Mouse (Mus musculus): ENCODE results near the gene Bcap31. TPM values are rescaled to one million over a fixed set of nuclear protein-coding genes. Genes with fewer than 3 reads are reported as not detected.

The Bcap31 gene
- polyA plus RNA-seq, 1 experiment, result 1.8 TPM

DNA sequence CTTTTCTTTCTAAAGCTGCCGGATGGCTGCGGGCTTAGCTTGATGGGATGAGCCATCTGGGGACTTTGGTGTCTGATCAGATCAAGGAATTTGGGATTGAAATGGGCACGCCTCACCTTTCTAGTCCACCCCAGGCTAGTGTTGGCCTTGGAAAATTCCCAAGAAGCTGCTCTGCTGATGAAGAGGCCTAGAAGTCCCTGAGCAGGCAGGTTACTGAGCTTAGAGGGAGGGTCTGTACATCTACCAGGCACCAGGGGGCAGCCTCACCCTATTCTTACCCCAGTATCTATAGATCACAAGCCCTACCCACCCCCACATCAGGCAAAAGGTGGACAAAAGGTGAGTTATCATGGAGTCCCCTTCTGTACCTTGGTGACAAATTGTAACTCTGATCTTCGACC is 43.9 kb downstream of the Bcap31 start:
- peaks cover 7% of the 10 kb centered on the region for H3K9me3 ChIP-seq (ENCODE audit: control insufficient read depth, low read length)
- TF ChIP-seq GATA1 (IDR thresholded peaks at IDR 0.05; ENCODE audit: low read length) (no peak), TAL1 (IDR thresholded peaks at IDR 0.05; ENCODE audit: low read length) (no peak)
- no peaks in the 10 kb centered on the region for H3K36me3 ChIP-seq (ENCODE audit: control insufficient read depth)
- no peak overlapping the region for H3K4me3 ChIP-seq (replicated peaks)
- H3K4me1 ChIP-seq (ENCODE audit: control insufficient read depth), result peaks cover 4% of the 10 kb centered on the region
- H3K27me3 ChIP-seq (ENCODE audit: control insufficient read depth), result peaks cover 57% of the 10 kb centered on the region

DNA sequence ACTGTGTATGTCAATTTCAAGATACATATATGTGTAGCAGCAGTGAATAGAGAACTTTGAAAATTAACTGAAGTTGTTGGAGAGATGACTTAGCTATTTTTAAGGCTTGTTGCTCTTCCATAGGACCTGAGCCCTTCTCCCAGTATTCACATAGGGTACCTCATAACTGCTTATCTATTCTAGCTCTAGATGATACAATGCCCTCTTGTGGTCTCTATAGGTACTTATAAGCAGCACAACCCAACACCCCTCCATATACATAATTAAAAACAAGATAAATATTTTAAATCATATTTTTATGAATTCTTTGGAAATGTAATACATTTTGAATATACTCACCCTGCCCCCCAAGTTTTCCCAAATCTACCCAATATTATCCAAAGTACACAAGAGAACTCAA is 52.8 kb downstream of the Bcap31 start:
- TF ChIP-seq TAL1 (IDR thresholded peaks at IDR 0.05; ENCODE audit: low read length) (no peak), GATA1 (IDR thresholded peaks at IDR 0.05; ENCODE audit: low read length) (no peak)
- H3K4me3 ChIP-seq (replicated peaks), result no peak overlapping the region
- no peaks in the 10 kb centered on the region for H3K4me1 ChIP-seq (ENCODE audit: control insufficient read depth)

DNA sequence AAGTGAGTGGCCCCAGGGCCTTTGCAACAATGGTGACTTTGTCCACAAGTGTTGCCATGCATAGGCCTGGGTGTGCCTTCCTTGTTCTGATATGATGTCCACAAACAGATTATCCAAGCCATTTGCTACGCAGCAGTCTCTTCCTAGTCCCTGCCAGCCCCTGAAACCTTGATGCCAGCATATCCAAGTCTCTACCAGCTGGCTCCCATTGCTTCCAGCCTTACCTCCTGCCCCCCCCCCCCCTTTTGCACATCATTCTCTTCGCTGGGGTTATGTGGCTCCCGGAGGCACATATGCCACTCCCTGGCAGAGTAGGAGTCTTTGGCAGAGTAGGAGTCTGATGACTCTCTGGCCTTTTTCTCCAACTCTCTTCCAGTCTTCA is 55.7 kb downstream of the Bcap31 start:
- H3K36me3 ChIP-seq (ENCODE audit: control insufficient read depth), result no peaks in the 10 kb centered on the region
- H3K4me1 ChIP-seq (ENCODE audit: control insufficient read depth), result no peaks in the 10 kb centered on the region
- H3K4me3 ChIP-seq (replicated peaks), result no peak overlapping the region
- peaks cover 24% of the 10 kb centered on the region for H3K27me3 ChIP-seq (ENCODE audit: control insufficient read depth)
- H3K9me3 ChIP-seq (ENCODE audit: control insufficient read depth, low read length), result peaks cover 3% of the 10 kb centered on the region; the same call in 1 of the 2 replicates
- TF ChIP-seq GATA1 (IDR thresholded peaks at IDR 0.05; ENCODE audit: low read length) (no peak), TAL1 (IDR thresholded peaks at IDR 0.05; ENCODE audit: low read length) (no peak)

More for the DNA sequence above, 52.8 kb downstream of the Bcap31 start:
- no peaks in the 10 kb centered on the region for H3K36me3 ChIP-seq (ENCODE audit: control insufficient read depth)
- peaks cover 24% of the 10 kb centered on the region for H3K27me3 ChIP-seq (ENCODE audit: control insufficient read depth)
- H3K9me3 ChIP-seq (ENCODE audit: control insufficient read depth, low read length), result peaks cover 3% of the 10 kb centered on the region; the same call in 1 of the 2 replicates

DNA sequence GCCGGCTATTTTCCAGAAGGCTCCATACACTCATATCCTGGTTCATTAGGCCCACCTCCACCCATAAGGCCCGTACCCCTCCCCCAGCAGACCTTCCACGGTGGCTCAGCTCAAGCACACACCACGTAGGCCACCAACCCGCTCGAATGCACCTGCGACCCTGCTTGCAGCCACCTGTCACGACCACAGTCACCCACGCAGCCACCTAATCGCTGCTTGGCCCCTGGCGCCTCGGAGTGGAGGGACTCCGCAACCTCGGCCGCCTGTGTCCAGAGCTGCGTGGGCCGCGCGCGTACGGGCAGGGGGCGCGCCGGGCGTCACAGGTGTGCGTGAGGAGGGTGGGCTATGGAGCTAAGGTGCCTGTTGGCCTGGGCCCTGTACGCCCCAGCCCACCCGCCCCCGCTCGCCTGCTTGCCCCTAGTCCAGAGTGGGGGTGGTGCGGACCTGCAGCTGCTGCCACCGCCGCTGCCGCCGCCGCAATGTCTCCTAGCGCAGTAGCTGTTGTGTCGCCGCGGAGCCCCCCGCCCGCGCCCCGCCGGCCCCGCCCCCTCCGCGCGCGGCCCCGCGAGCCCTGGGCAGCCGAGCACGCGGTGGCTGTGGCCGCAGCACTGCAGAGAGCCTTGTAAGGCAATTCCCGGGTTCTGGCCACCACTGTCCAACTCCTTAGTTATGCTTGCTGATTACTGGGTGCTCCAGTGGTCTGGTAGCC is 56.2 kb downstream of the Bcap31 start, which contains the start of gene Pnck:
Gene Pnck (minus strand): TSS at position 543 of the 709 bp plus-strand sequence.
- no peaks in the 10 kb centered on the region for H3K4me1 ChIP-seq (ENCODE audit: control insufficient read depth)
- no peak within 1 kb of the TSS for H3K4me3 ChIP-seq (replicated peaks)
- peaks cover 3% of the 10 kb centered on the region; the same call in 1 of the 2 replicates for H3K9me3 ChIP-seq (ENCODE audit: control insufficient read depth, low read length)
- no peaks in the 10 kb centered on the region for H3K36me3 ChIP-seq (ENCODE audit: control insufficient read depth)
- TF ChIP-seq GATA1 (IDR thresholded peaks at IDR 0.05; ENCODE audit: low read length), result no peak
- H3K27me3 ChIP-seq (ENCODE audit: control insufficient read depth), result peaks cover 24% of the 10 kb centered on the region

DNA sequence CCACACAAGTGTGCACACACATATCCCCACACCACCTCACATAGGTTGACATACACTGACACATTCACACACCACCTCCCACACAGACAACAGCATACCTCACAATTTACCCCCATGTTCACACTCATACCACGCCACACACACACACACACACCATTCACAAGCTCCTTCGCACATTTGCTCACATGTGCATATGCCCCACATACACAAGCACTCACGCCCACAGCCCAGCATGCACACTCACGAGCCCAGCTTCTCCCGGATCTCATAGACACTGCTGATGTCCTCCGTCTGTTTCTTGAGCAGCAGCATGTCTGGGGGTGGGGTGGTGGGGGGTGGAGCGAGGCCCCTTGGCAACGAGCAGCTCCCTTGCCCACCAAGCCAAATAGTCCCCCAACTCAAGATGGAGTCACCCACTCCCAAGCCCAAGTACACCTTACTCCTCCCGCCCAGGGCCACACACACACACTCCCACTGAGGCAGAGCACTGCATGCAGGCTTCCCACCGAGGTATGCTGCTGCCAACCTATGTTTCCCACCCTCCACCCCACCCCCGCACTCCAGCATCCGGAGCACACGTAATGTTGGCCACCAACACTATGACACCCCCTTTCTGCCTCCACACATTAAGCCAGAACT is 56.9 kb downstream of the Bcap31 start:
- no peak for TF ChIP-seq TAL1 (IDR thresholded peaks at IDR 0.05; ENCODE audit: low read length)
- no peak for TF ChIP-seq GATA1 (IDR thresholded peaks at IDR 0.05; ENCODE audit: low read length)
- Histone ChIP-seq H3K9me3 (ENCODE audit: control insufficient read depth, low read length) (peaks cover 3% of the 10 kb centered on the region; the same call in 1 of the 2 replicates), H3K36me3 (ENCODE audit: control insufficient read depth) (no peaks in the 10 kb centered on the region), H3K27me3 (ENCODE audit: control insufficient read depth) (peaks cover 24% of the 10 kb centered on the region), H3K4me3 (replicated peaks) (no peak overlapping the region), H3K4me1 (ENCODE audit: control insufficient read depth) (no peaks in the 10 kb centered on the region)

DNA sequence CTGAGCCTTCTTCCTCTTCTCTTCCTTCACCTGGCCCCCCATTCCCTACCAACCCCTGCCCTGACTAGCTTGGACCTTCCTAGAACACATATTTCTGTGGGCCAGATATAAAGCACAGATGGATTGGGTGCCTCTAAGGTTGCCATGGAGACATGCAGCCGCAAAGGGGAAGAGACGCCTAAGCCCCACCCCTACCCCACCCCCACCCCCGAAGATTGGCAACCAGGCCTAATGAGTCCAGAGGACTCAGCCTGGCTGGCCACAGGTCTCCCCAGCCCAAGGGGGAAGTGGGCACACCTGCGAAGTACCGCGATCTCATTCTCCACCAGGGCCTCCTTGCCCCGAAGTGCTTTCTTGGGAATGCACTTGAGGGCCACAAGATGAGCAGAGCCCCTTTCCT is 57.6 kb downstream of the Bcap31 start:
- Histone ChIP-seq H3K4me1 (ENCODE audit: control insufficient read depth) (no peaks in the 10 kb centered on the region), H3K9me3 (ENCODE audit: control insufficient read depth, low read length) (peaks cover 3% of the 10 kb centered on the region; the same call in 1 of the 2 replicates), H3K27me3 (ENCODE audit: control insufficient read depth) (peaks cover 28% of the 10 kb centered on the region), H3K4me3 (replicated peaks) (no peak overlapping the region), H3K36me3 (ENCODE audit: control insufficient read depth) (no peaks in the 10 kb centered on the region)
- TF ChIP-seq TAL1 (IDR thresholded peaks at IDR 0.05; ENCODE audit: low read length) (no peak), GATA1 (IDR thresholded peaks at IDR 0.05; ENCODE audit: low read length) (no peak)

DNA sequence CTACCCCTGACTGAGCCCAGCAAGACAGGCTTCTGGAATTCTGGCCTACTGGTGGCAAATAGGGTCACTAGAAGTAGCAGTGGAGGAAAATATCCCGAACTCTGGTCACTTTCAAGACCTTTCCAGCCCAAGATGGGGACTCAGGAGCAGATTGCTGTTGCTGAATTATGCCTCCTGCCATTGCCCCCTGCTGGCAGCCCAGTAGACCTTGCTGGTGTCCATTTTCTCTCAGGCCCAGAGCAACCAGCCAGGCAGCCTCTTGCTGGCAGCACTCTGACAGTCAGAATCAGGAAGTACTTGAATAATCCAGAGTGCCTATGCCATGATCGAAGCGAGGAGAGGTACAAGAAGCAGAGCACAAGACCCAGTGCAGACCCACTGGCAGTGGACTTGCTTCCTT is 60.4 kb downstream of the Bcap31 start:
- Histone ChIP-seq H3K9me3 (ENCODE audit: control insufficient read depth, low read length) (peaks cover 3% of the 10 kb centered on the region; the same call in 1 of the 2 replicates), H3K27me3 (ENCODE audit: control insufficient read depth) (peaks cover 27% of the 10 kb centered on the region)

DNA sequence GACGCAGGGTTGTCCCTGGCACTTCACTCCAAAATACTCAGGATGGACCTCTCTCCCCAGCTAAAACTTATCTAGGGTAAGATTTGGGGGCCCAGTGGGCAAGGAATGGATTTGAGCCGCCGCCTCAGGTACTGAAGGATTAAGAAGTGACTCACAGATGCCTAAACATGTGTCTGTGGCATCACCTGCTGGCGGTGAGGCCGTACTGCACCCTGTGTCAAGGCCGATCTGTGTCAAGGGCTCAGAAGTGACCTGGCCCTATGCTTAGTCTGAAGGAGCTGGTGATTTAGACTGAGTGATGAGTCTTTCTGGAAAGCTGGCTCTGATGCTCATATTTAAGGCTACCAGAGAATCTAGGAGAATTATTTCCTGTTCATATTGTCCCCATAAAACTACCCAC is 61.8 kb downstream of the Bcap31 start:
- TF ChIP-seq GATA1 (IDR thresholded peaks at IDR 0.05; ENCODE audit: low read length), result no peak
- no peak for TF ChIP-seq TAL1 (IDR thresholded peaks at IDR 0.05; ENCODE audit: low read length)
- no peaks in the 10 kb centered on the region for H3K4me1 ChIP-seq (ENCODE audit: control insufficient read depth)
- no peaks in the 10 kb centered on the region for H3K9me3 ChIP-seq (ENCODE audit: control insufficient read depth, low read length)
- H3K36me3 ChIP-seq (ENCODE audit: control insufficient read depth), result no peaks in the 10 kb centered on the region
- H3K27me3 ChIP-seq (ENCODE audit: control insufficient read depth), result peaks cover 15% of the 10 kb centered on the region
- H3K4me3 ChIP-seq (replicated peaks), result no peak overlapping the region

More for the DNA sequence above, 60.4 kb downstream of the Bcap31 start:
- no peaks in the 10 kb centered on the region for H3K4me1 ChIP-seq (ENCODE audit: control insufficient read depth)
- H3K36me3 ChIP-seq (ENCODE audit: control insufficient read depth), result no peaks in the 10 kb centered on the region
- H3K4me3 ChIP-seq (replicated peaks), result no peak overlapping the region
- TF ChIP-seq TAL1 (IDR thresholded peaks at IDR 0.05; ENCODE audit: low read length) (no peak), GATA1 (IDR thresholded peaks at IDR 0.05; ENCODE audit: low read length) (no peak)

DNA sequence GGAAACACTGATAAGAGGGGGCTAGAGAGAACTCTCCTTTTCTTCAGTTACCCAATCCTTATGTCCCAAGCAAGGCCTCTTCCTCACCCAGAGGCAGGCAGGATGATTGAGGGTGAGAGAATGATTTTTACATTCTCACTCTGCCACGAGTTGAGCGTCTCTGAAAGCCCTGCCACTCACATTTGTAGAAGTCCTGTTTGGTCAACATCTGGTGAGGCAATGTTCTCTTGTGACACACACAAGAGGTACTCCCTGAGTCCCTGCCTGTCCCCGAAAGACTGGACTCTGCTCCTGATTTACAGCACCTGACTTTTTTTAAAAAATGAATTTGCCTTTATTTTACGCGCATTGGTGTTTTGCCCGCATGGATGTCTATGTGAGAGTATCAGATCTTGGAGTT is 62.6 kb downstream of the Bcap31 start:
- peaks cover 8% of the 10 kb centered on the region for H3K27me3 ChIP-seq (ENCODE audit: control insufficient read depth)
- H3K4me1 ChIP-seq (ENCODE audit: control insufficient read depth), result no peaks in the 10 kb centered on the region
- no peaks in the 10 kb centered on the region for H3K36me3 ChIP-seq (ENCODE audit: control insufficient read depth)
- no peaks in the 10 kb centered on the region for H3K9me3 ChIP-seq (ENCODE audit: control insufficient read depth, low read length)
- H3K4me3 ChIP-seq (replicated peaks), result no peak overlapping the region
- no peak for TF ChIP-seq TAL1 (IDR thresholded peaks at IDR 0.05; ENCODE audit: low read length)
- TF ChIP-seq GATA1 (IDR thresholded peaks at IDR 0.05; ENCODE audit: low read length), result no peak

All from erythroblast, embryonic 14.5 days (primary cell).